Mouse (Mus musculus): Measurements from ENCODE around the gene Syne3. TPM values are rescaled to one million over a fixed set of nuclear protein-coding genes. Genes with fewer than 3 reads are reported as not detected.

Syne3 gene
- total and polyA plus RNA-seq, 3 experiments: 4.9 to 10.7 TPM; not detected in 1

DNA sequence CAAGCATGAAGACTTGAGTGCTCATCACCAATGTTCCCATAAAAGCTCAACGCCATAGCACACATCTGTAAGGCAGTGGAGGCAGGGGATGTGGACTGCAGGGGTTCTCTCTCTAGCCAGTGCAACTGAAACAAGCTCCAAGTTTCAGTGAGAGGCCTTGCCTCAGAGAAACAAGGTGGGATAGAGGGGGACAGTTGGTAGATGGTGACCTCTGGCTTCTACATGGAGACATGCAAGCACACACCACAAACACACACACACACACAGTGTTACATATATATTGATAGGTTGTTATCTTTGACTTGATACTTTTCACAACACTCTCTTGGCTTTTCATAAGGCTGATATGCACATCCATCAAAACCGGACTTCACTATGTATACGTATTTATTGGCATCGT is 2.7 kb upstream of the Syne3 start:
- H3K36me3 ChIP-seq (ENCODE audit: control insufficient read depth in 1 of 2, insufficient read depth in 2 of 2, low read length in 2 of 2): peaks cover 0 to 24% of the 10 kb centered on the region in 2 experiments; a peak in 2 of 4 replicates
- H3K4me1 ChIP-seq (ENCODE audit: control insufficient read depth in 1 of 2, insufficient read depth in 2 of 2, low read length in 2 of 2): peaks cover 11 to 49% of the 10 kb centered on the region in 2 experiments
- peak overlapping the region; percentile 55 for H3K9ac ChIP-seq (ENCODE audit: control insufficient read depth, low read depth, low read length, poor library complexity, severe bottlenecking)
- peak overlapping the region; percentile 78 for H3K27ac ChIP-seq (ENCODE audit: control insufficient read depth, low read depth, low read length)
- no peaks in the 10 kb centered on the region for H3K27me3 ChIP-seq (ENCODE audit: control insufficient read depth in 1 of 2, insufficient read depth in 2 of 2, low read length in 2 of 2)
- peak; percentile 38 for DNase-seq (ENCODE audit: low read depth, low spot score)
- no peaks in the 10 kb centered on the region for H3K9me3 ChIP-seq (replicated peaks; ENCODE audit: insufficient read depth, low read length)
- peaks cover 16% of the 10 kb centered on the region for H3K79me2 ChIP-seq (ENCODE audit: control insufficient read depth, insufficient read depth, low read length, poor library complexity)
- TF ChIP-seq TAL1 (IDR thresholded peaks at IDR 0.05; ENCODE audit: low read length) (no peak), GATA1 (IDR thresholded peaks at IDR 0.05; ENCODE audit: low read depth, low read length) (no peak), RCOR1 (IDR thresholded peaks at IDR 0.05; ENCODE audit: low read depth, low read length) (no peak), UBTF (IDR thresholded peaks at IDR 0.05; ENCODE audit: borderline replicate concordance, insufficient read depth, low read depth, low read length) (no peak), RAD21 (IDR thresholded peaks at IDR 0.05; ENCODE audit: low read depth, low read length) (no peak), NRF1 (IDR thresholded peaks at IDR 0.05; ENCODE audit: insufficient read depth, low read depth, low read length, poor library complexity, severe bottlenecking) (no peak), ZC3H11A (IDR thresholded peaks at IDR 0.05; ENCODE audit: low read depth, low read length) (no peak), POLR2AphosphoS2 (IDR thresholded peaks at IDR 0.05; ENCODE audit: low read length) (no peak), E2F4 (IDR thresholded peaks at IDR 0.05; ENCODE audit: borderline replicate concordance, low read depth, low read length) (no peak), POLR2A (IDR thresholded peaks at IDR 0.05; ENCODE audit: control insufficient read depth in 1 of 2, insufficient read depth in 1 of 2, low read depth in 1 of 2, low read length in 2 of 2, poor library complexity in 1 of 2) (no peak), CHD2 (IDR thresholded peaks at IDR 0.05; ENCODE audit: low read length) (no peak), USF2 (IDR thresholded peaks at IDR 0.05; ENCODE audit: borderline replicate concordance in 1 of 2, insufficient read depth in 1 of 2, low read depth in 1 of 2, low read length in 2 of 2) (no peak)
- H3K4me3 ChIP-seq (ENCODE audit: control insufficient read depth in 1 of 2, insufficient read depth in 1 of 2, low read depth in 2 of 2, low read length in 2 of 2): no peak overlapping the region; a peak in 1 of 4 replicates

DNA sequence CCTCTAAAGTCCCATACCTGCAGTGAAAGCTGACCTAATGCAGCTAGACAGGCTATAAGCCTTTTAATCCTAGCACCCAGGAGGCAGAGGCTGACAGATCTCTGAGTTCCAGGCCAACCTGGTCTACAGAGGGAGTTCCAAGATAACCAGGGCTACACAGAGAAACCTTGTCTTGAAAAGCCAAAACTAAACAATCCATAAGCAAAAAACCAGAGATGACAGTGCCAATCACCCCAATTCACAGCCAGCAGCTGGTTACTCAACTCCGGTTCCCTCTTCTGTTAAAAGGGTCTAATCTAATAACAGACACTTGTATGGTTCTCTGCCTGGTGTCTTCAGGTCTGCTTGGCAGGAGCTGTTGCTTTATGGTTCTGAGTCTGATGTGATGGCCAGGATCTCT is 2.0 kb upstream of the Syne3 start:
- Histone ChIP-seq H3K27ac (ENCODE audit: control insufficient read depth, low read depth, low read length) (peak overlapping the region; percentile 78), H3K27me3 (ENCODE audit: control insufficient read depth in 1 of 2, insufficient read depth in 2 of 2, low read length in 2 of 2) (no peaks in the 10 kb centered on the region), H3K9ac (ENCODE audit: control insufficient read depth, low read depth, low read length, poor library complexity, severe bottlenecking) (peak overlapping the region; percentile 22; the same call in 1 of the 2 replicates), H3K4me3 (ENCODE audit: control insufficient read depth in 1 of 2, insufficient read depth in 1 of 2, low read depth in 2 of 2, low read length in 2 of 2) (no peak overlapping the region), H3K4me1 (ENCODE audit: control insufficient read depth in 1 of 2, insufficient read depth in 2 of 2, low read length in 2 of 2) (peaks cover 11 to 46% of the 10 kb centered on the region in 2 experiments), H3K9me3 (replicated peaks; ENCODE audit: insufficient read depth, low read length) (no peaks in the 10 kb centered on the region), H3K36me3 (ENCODE audit: control insufficient read depth in 1 of 2, insufficient read depth in 2 of 2, low read length in 2 of 2) (peaks cover 0 to 24% of the 10 kb centered on the region in 2 experiments; a peak in 2 of 4 replicates), H3K79me2 (ENCODE audit: control insufficient read depth, insufficient read depth, low read length, poor library complexity) (peaks cover 16% of the 10 kb centered on the region)
- peak; percentile 76 for DNase-seq (ENCODE audit: low read depth, low spot score)
- TF ChIP-seq ELF1 (IDR thresholded peaks at IDR 0.05; ENCODE audit: low read depth, low read length) (no peak), MXI1 (IDR thresholded peaks at IDR 0.05; ENCODE audit: low read depth, low read length) (0 out of 2 replicates have a peak, but pooled peaks have one; percentile 27), TCF12 (IDR thresholded peaks at IDR 0.05; ENCODE audit: low read depth, low read length) (peak; percentile 53; the same call in 1 of the 2 replicates), TAL1 (IDR thresholded peaks at IDR 0.05; ENCODE audit: low read length) (peak; percentile 88), ZMIZ1 (IDR thresholded peaks at IDR 0.05; ENCODE audit: low read depth, low read length) (no peak), SMC3 (IDR thresholded peaks at IDR 0.05; ENCODE audit: low read depth, low read length) (no peak), POLR2A (IDR thresholded peaks at IDR 0.05; ENCODE audit: control insufficient read depth in 1 of 2, insufficient read depth in 1 of 2, low read depth in 1 of 2, low read length in 2 of 2, poor library complexity in 1 of 2) (no peak), MAX (IDR thresholded peaks at IDR 0.05; ENCODE audit: low read length) (no peak), GATA1 (IDR thresholded peaks at IDR 0.05; ENCODE audit: low read depth, low read length) (0 out of 2 replicates have a peak, but pooled peaks have one; percentile 28), KAT2A (conservative IDR thresholded peaks at IDR 0.05; ENCODE audit: low read depth, low read length) (no peak), ZC3H11A (IDR thresholded peaks at IDR 0.05; ENCODE audit: low read depth, low read length) (no peak), MEF2A (IDR thresholded peaks at IDR 0.05; ENCODE audit: extremely low read depth, insufficient replicate concordance, low read depth, low read length, poor library complexity, severe bottlenecking) (no peak), NRF1 (IDR thresholded peaks at IDR 0.05; ENCODE audit: insufficient read depth, low read depth, low read length, poor library complexity, severe bottlenecking) (no peak), NELFE (IDR thresholded peaks at IDR 0.05; ENCODE audit: low read depth, low read length) (no peak; the same call in 1 of the 2 replicates), ZKSCAN1 (IDR thresholded peaks at IDR 0.05; ENCODE audit: low read depth, low read length) (no peak), RAD21 (IDR thresholded peaks at IDR 0.05; ENCODE audit: low read depth, low read length) (no peak), GABPA (IDR thresholded peaks at IDR 0.05; ENCODE audit: low read depth, low read length) (no peak), E2F4 (IDR thresholded peaks at IDR 0.05; ENCODE audit: borderline replicate concordance, low read depth, low read length) (no peak), MAFK (IDR thresholded peaks at IDR 0.05; ENCODE audit: borderline replicate concordance, low read depth, low read length) (no peak), POLR2AphosphoS5 (IDR thresholded peaks at IDR 0.05; ENCODE audit: borderline replicate concordance, low read depth, low read length) (no peak), EP300 (IDR thresholded peaks at IDR 0.05; ENCODE audit: low read depth in 1 of 2, low read length in 2 of 2) (peak in 1 of 2 experiments; percentile 56; a peak in 1 of 4 replicates), CHD1 (IDR thresholded peaks at IDR 0.05; ENCODE audit: low read depth, low read length) (no peak), TBP (IDR thresholded peaks at IDR 0.05; ENCODE audit: low read depth, low read length) (peak; percentile 55; the same call in 1 of the 2 replicates), MYC (IDR thresholded peaks at IDR 0.05; ENCODE audit: low read depth, low read length) (no peak)
